Mouse (Mus musculus) heart, embryonic 14.5 days (tissue): ENCODE results near the gene Padi6. TPM values are rescaled to one million over a fixed set of nuclear protein-coding genes. Genes with fewer than 3 reads are reported as not detected.

ENCODE experiments used
- ATAC-seq: fragments of 200-750 bp; cut with Nextera tagmentation; 2 replicates; pipeline ENCODE4 v1.8.0; 2017; ENCODE audit warnings: low read depth, moderate TSS enrichment; ENCODE audit not compliant: insufficient number of reproducible peaks, insufficient read depth, low FRiP score
- H3K27ac ChIP-seq, 2 experiments: fragments of 200-500 bp in 1 of 2; fragments of 300-500 bp in 1 of 2; sonication (generic) in 1 of 2; replicated peaks in 1 of 2; 2 replicates each; pipeline ENCODE4 v1.5.1; 2012 to 2014; ENCODE audit warnings: low read depth in 2 of 2, low read length in 2 of 2, control low read depth in 1 of 2, mild to moderate bottlenecking in 1 of 2, mixed read lengths in 1 of 2; ENCODE audit not compliant: control insufficient read depth in 1 of 2, insufficient read depth in 1 of 2
- H3K27me3 ChIP-seq: fragments of 300-500 bp; sonication (generic); 2 replicates; pipeline ENCODE4 v1.6.1; 2014; ENCODE audit warnings: mild to moderate bottlenecking, low read length, control low read depth; ENCODE audit not compliant: control insufficient read depth, insufficient read depth
- H3K36me3 ChIP-seq: fragments of 300-500 bp; sonication (generic); 2 replicates; pipeline ENCODE4 v1.6.1; 2014; ENCODE audit warnings: mild to moderate bottlenecking, control low read depth, low read length, mixed read lengths; ENCODE audit not compliant: control insufficient read depth, insufficient read depth
- H3K4me1 ChIP-seq, 2 experiments: fragments of 200-500 bp in 1 of 2; fragments of 300-500 bp in 1 of 2; sonication (generic) in 1 of 2; 2 replicates each; pipeline ENCODE4 v1.6.1; 2012 to 2014; ENCODE audit warnings: low read length in 2 of 2, control low read depth in 1 of 2, mixed read lengths in 1 of 2; ENCODE audit not compliant: control insufficient read depth in 2 of 2, insufficient read depth in 2 of 2
- H3K4me2 ChIP-seq: fragments of 300-500 bp; sonication (generic); 2 replicates; pipeline ENCODE4 v1.6.1; 2014; ENCODE audit warnings: mild to moderate bottlenecking, low read length
- H3K4me3 ChIP-seq, 2 experiments: fragments of 200-500 bp in 1 of 2; fragments of 300-500 bp in 1 of 2; sonication (generic) in 1 of 2; 2 replicates each; pipeline ENCODE4 v1.5.1; 2012 to 2014; ENCODE audit warnings: low read length in 2 of 2, mild to moderate bottlenecking in 2 of 2, control low read depth in 1 of 2, low read depth in 1 of 2, moderate library complexity in 1 of 2; ENCODE audit not compliant: control insufficient read depth in 1 of 2, insufficient read depth in 1 of 2
- H3K9ac ChIP-seq: fragments of 300-500 bp; sonication (generic); 2 replicates; pipeline ENCODE4 v1.6.1; 2014; ENCODE audit warnings: mild to moderate bottlenecking, low read length
- H3K9me3 ChIP-seq: fragments of 300-500 bp; sonication (generic); 2 replicates; pipeline ENCODE4 v1.6.1; 2016; ENCODE audit warnings: low read length, control low read depth; ENCODE audit not compliant: control insufficient read depth
- WGBS: fragments of 180-500 bp; shearing (Covaris S2); extraction: QIAGEN DNeasy Blood & Tissue Kit; methylation state at CpG from one replicate; pipeline ENCODE4 v1.1.7; 2014; 5-methylcytosine and 5-hydroxymethylcytosine counted together
- polyA plus RNA-seq: library from polyadenylated mRNA; unstranded; fragments of >200 nt; fragmentation: Nextera tagmentation; extraction: Ambion mirVana; gene quantifications from 2 replicates; pipeline ENCODE4 v1.2.1, GENCODE M21; 2014

Gene Padi6
- polyA plus RNA-seq, 1 experiment from 2014 or later: not detected

- Histone ChIP-seq H3K36me3 (peaks cover 83% of the 10 kb centered on the region), H3K27me3 (no peaks in the 10 kb centered on the region), H3K9ac (no peak overlapping the region), H3K4me3 (no peak overlapping the region), H3K4me2 (no peak overlapping the region), H3K27ac (0 out of 4 replicates have a peak overlapping the region, but pooled peaks of 1 of the 2 experiments have one; percentile 37), H3K9me3 (no peaks in the 10 kb centered on the region), H3K4me1 (peaks cover 0 to 9% of the 10 kb centered on the region in 2 experiments; a peak in 1 of 4 replicates)
- no peak for ATAC-seq
- 56% methylated on average over 5 of the region's 5 CpGs for WGBS
These were observed 22.4 kb downstream of the Padi6 start for GRCm38 (mm10) chr4:140720091-140720490.

- Histone ChIP-seq H3K4me3 (no peak overlapping the region), H3K4me1 (peaks cover 5 to 19% of the 10 kb centered on the region in 2 experiments), H3K36me3 (peaks cover 98% of the 10 kb centered on the region), H3K27ac (no peak overlapping the region), H3K27me3 (no peaks in the 10 kb centered on the region), H3K9ac (no peak overlapping the region), H3K4me2 (no peak overlapping the region), H3K9me3 (no peaks in the 10 kb centered on the region)
- no peak for ATAC-seq
- 97% methylated on average over 9 of the region's 9 CpGs for WGBS
These were observed 24.0 kb downstream of the Padi6 start for GRCm38 (mm10) chr4:140718436-140718835.

- no peak for ATAC-seq
- no peaks in the 10 kb centered on the region for H3K9me3 ChIP-seq
- no peak overlapping the region for H3K4me3 ChIP-seq
- no peaks in the 10 kb centered on the region for H3K27me3 ChIP-seq
- no peak overlapping the region for H3K27ac ChIP-seq
- H3K4me1 ChIP-seq: peaks cover 5 to 21% of the 10 kb centered on the region in 2 experiments
- no peak overlapping the region for H3K4me2 ChIP-seq
- H3K36me3 ChIP-seq: peaks cover 98% of the 10 kb centered on the region
- 93% methylated on average over 11 of the region's 11 CpGs for WGBS
- H3K9ac ChIP-seq: no peak overlapping the region
These were observed 25.4 kb downstream of the Padi6 start for GRCm38 (mm10) chr4:140716994-140717393.

GRCm38 (mm10) chr4:140714586-140714985 is 27.9 kb downstream of the Padi6 start:
- peak overlapping the region; percentile 35 to 43; a peak in 2 of 4 replicates for H3K27ac ChIP-seq
- 0 out of 2 replicates have a peak overlapping the region, but pooled peaks have one; percentile 6 for H3K4me2 ChIP-seq
- WGBS: 87% methylated on average over 5 of the region's 5 CpGs
- no peak overlapping the region for H3K4me3 ChIP-seq
- no peaks in the 10 kb centered on the region for H3K27me3 ChIP-seq
- peaks cover 5 to 12% of the 10 kb centered on the region in 2 experiments for H3K4me1 ChIP-seq
- ATAC-seq: no peak
- H3K9me3 ChIP-seq: no peaks in the 10 kb centered on the region
- peaks cover 98% of the 10 kb centered on the region for H3K36me3 ChIP-seq
- no peak overlapping the region for H3K9ac ChIP-seq

DNA sequence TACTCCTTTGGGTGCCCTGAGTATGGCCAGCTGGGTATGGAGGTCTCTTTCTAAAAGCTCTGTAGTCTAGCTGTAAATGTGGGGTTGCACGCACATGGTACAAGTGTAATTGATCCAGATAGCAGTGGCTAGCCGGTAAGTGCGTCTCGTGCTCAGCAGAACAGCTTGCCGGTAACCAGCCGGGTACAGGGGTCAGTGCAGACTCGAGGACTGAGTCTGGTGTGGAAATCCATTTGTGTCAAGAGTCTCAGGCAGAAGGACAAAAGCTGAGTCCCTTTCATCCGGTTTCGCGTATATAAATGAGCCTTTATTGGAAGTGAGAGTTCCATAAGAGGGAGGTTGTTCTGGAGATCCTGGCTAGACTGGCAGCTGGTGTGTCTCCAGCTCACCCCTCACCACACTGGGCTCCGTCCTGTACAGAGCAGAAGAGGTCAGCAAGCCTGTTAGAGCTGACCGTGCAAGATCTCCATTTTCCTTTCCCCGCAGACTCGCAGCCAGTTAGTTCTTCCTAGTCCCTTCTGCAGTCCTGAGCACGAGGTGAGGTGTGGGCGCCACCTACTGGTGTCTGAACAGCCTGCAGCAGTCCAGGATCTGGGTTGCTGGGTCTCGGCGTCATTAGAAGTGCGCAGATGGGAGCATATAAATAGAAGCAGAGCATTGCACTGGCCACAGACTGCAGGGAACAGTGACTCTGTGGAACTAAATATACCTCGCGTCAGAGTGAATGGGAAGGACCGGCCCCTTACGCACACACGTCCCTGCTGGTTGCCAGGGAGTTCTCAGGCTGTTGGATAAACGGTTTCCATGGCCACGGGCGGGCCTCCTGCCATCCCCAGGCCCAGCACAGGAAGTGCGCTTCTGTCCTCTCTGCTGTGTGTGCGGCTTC is 28.7 kb downstream of the Padi6 start:
- H3K36me3 ChIP-seq: peaks cover 98% of the 10 kb centered on the region
- H3K4me1 ChIP-seq: peaks cover 6 to 14% of the 10 kb centered on the region in 2 experiments
- H3K27ac ChIP-seq: peak overlapping the region; percentile 43 to 53; a peak in 3 of 4 replicates
- H3K4me2 ChIP-seq: 0 out of 2 replicates have a peak overlapping the region, but pooled peaks have one; percentile 6
- no peaks in the 10 kb centered on the region for H3K27me3 ChIP-seq
- H3K9ac ChIP-seq: peak overlapping the region; percentile 48; the same call in 1 of the 2 replicates
- H3K4me3 ChIP-seq: no peak overlapping the region
- no peaks in the 10 kb centered on the region for H3K9me3 ChIP-seq
- ATAC-seq: peak; percentile 88
- WGBS: 35% methylated on average over 29 of the region's 29 CpGs

GRCm38 (mm10) chr4:140711360-140711759 is 31.1 kb downstream of the Padi6 start:
- H3K27me3 ChIP-seq: no peaks in the 10 kb centered on the region
- ATAC-seq: no peak
- H3K9ac ChIP-seq: no peak overlapping the region
- no peak overlapping the region for H3K27ac ChIP-seq
- H3K4me2 ChIP-seq: no peak overlapping the region
- WGBS: 86% methylated on average over 5 of the region's 5 CpGs
- no peak overlapping the region for H3K4me3 ChIP-seq
- H3K36me3 ChIP-seq: peaks cover 91% of the 10 kb centered on the region
- peaks cover 17 to 33% of the 10 kb centered on the region in 2 experiments for H3K4me1 ChIP-seq
- no peaks in the 10 kb centered on the region for H3K9me3 ChIP-seq

DNA sequence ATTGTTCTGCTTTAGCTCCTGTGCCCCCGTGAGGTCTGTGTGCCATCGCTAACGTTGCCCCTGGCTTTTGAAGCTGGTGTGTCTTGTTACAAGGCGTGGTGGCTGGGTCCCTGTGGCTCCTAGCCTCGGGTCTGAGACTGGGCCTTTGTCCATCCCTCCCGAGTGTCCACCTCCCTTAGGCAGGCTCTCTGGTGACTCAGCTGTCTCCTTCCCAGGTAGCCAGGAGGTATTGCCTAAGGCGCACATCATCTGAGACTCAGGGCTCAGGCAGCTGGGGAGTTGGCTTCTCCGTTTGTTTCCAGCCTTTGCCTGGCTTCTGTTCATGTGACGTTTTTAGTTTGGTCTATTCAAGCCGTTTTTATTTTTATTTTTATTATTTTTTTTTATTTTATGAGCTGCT is 31.7 kb downstream of the Padi6 start:
- H3K36me3 ChIP-seq: peaks cover 89% of the 10 kb centered on the region
- H3K4me1 ChIP-seq: peaks cover 17 to 33% of the 10 kb centered on the region in 2 experiments
- ATAC-seq: no peak
- no peak overlapping the region for H3K9ac ChIP-seq
- H3K27ac ChIP-seq: no peak overlapping the region
- H3K4me3 ChIP-seq: no peak overlapping the region
- no peaks in the 10 kb centered on the region for H3K9me3 ChIP-seq
- H3K27me3 ChIP-seq: no peaks in the 10 kb centered on the region
- WGBS: 87% methylated on average over 10 of the region's 10 CpGs
- H3K4me2 ChIP-seq: no peak overlapping the region
